Mouse (Mus musculus): ENCODE measurements around the gene Rasl12. TPM values are rescaled to one million over a fixed set of nuclear protein-coding genes. Genes with fewer than 3 reads are reported as not detected.

Gene Rasl12
- polyA plus RNA-seq, 1 experiment, result 1.0 TPM

DNA sequence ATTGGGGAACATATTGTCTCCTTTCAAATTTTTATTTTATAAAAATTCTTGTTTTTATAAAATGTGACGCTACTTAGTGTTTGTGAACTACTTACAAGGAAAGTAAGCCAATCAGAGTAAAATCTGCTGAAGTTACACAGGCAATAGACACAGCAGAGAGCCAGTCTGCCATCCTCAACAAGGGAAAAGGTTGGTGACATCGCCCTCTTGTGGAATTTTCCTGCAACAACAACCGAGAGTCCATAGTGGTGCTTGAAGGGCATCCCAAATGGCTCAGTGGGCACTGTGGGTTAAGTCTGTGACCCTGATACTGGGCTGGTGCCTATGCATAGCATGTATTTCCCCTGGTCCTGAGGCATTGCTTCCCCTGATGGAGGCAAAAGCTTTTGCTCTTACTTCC, 33.9 kb downstream of the Rasl12 start:
- no peak overlapping the region for H3K27ac ChIP-seq (ENCODE audit: insufficient read depth, low read length)
- no peak overlapping the region for H3K4me3 ChIP-seq (ENCODE audit: insufficient read depth, low read length)
- H3K4me1 ChIP-seq (ENCODE audit: control insufficient read depth, insufficient read depth, low read length), result no peaks in the 10 kb centered on the region
- TF ChIP-seq POLR2A (IDR thresholded peaks at IDR 0.05; ENCODE audit: low read depth, low read length) (no peak), CTCF (IDR thresholded peaks at IDR 0.05; ENCODE audit: borderline replicate concordance, insufficient read depth, low read length) (peak; percentile 55; the same call in 1 of the 2 replicates)

DNA sequence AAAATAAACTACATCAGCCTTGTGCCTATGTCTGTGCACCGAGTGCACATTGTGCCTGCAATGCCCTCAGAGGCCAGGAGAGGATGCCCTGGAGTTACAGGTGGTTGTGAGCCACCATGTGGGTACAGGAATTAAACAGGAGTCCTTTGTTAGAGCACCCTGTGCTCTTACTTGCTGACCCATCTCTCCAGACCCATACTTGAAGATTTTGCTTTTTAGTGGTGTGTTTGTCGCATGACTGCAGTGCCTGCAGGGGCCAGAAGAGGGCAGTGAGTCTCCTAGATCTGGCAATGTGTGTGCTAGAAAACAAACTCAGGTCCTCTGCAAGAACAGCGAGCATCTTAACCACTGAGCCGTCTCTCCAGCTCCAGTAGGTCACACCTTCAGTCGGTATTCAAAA, 35.8 kb downstream of the Rasl12 start:
- no peak overlapping the region for H3K27ac ChIP-seq (ENCODE audit: insufficient read depth, low read length)
- no peak overlapping the region for H3K4me3 ChIP-seq (ENCODE audit: insufficient read depth, low read length)
- TF ChIP-seq POLR2A (IDR thresholded peaks at IDR 0.05; ENCODE audit: low read depth, low read length) (no peak), CTCF (IDR thresholded peaks at IDR 0.05; ENCODE audit: borderline replicate concordance, insufficient read depth, low read length) (peak; percentile 53; the same call in 1 of the 2 replicates)
- no peaks in the 10 kb centered on the region for H3K4me1 ChIP-seq (ENCODE audit: control insufficient read depth, insufficient read depth, low read length)

DNA sequence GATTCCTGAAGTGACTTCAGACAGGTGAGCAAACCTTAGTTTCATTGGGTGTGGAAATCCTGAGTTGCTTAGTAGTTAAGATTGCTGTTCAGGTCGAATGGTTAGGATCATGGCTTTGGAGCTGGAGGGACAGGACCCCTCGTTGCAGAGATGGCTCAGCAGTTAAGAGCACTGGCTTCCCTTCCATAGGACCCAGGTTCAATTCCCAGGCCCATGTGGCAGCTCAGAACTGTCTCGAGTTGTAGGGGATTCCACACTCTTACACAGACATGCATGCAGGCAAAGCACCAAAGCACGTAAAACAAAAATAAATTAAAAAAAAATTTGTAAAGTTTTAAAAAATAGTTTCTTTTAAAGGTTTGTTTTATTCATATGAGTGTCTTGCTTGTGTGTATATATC, 36.9 kb downstream of the Rasl12 start:
- TF ChIP-seq CTCF (IDR thresholded peaks at IDR 0.05; ENCODE audit: borderline replicate concordance, insufficient read depth, low read length) (no peak), POLR2A (IDR thresholded peaks at IDR 0.05; ENCODE audit: low read depth, low read length) (no peak)
- Histone ChIP-seq H3K4me1 (ENCODE audit: control insufficient read depth, insufficient read depth, low read length) (no peaks in the 10 kb centered on the region), H3K4me3 (ENCODE audit: insufficient read depth, low read length) (no peak overlapping the region), H3K27ac (ENCODE audit: insufficient read depth, low read length) (no peak overlapping the region)

DNA sequence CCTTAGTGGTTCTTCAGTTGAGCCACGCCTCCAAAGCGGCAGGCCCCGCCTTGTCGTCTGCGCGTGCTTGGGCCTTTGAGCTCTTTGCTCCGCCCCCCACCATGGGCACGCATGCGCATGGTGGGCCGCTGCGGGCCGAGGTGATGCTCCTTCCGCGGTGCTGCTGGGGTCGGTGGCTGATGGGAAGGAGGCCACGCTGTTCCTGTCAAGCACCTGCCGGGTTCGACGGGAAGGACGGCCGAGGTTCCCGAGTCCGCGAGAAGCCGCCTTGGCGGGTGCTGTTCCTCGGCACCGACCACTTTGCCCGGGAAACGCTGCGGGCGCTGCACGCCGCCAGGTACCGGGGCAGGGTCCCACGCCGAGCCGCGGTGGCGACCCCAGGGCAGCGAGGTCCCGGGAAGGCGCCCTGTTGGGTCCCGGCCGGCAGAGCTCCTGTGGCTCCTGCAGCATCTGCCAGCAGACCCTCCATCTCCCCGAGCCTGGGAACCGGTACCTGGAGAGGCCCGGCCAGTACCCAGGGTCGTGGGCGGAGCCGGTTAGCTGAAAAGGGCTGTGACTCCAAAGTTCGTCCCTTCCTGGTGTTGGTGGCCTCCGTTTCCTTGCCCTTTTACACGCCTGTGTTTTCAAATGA, 37.5 kb downstream of the Rasl12 start, which contains the start of gene Mtfmt:
Mtfmt (plus strand) TSS at position 112 of the 631 bp plus-strand sequence.
- Histone ChIP-seq H3K4me3 (ENCODE audit: insufficient read depth, low read length) (peak within 1 kb of the TSS; percentile 82), H3K27ac (ENCODE audit: insufficient read depth, low read length) (no peak within 1 kb of the TSS), H3K4me1 (ENCODE audit: control insufficient read depth, insufficient read depth, low read length) (no peaks in the 10 kb centered on the region)
- TF ChIP-seq POLR2A (IDR thresholded peaks at IDR 0.05; ENCODE audit: low read depth, low read length) (peak; percentile 97), CTCF (IDR thresholded peaks at IDR 0.05; ENCODE audit: borderline replicate concordance, insufficient read depth, low read length) (no peak)

DNA sequence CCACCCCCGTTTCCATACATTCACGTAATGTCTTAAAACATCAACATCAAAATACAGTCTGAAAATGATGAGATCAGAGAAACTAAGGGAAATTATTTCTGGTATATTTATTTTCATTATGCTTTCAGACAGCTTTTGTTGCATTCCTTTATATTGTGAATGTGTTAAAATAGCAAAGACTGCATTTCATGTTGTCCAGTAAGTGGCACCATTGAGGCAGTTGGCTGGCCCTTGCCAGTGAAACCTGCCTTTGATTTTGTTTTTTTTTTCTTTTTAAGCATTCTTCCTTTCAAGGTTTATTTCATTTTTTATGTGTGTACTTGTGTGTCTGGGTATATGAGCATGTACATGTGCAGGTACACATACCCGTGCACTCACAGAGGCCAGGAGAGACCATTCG, 46.4 kb downstream of the Rasl12 start:
- no peak for TF ChIP-seq CTCF (IDR thresholded peaks at IDR 0.05; ENCODE audit: borderline replicate concordance, insufficient read depth, low read length)
- no peak for TF ChIP-seq POLR2A (IDR thresholded peaks at IDR 0.05; ENCODE audit: low read depth, low read length)
- Histone ChIP-seq H3K27ac (ENCODE audit: insufficient read depth, low read length) (no peak overlapping the region), H3K4me3 (ENCODE audit: insufficient read depth, low read length) (no peak overlapping the region), H3K4me1 (ENCODE audit: control insufficient read depth, insufficient read depth, low read length) (no peaks in the 10 kb centered on the region)

DNA sequence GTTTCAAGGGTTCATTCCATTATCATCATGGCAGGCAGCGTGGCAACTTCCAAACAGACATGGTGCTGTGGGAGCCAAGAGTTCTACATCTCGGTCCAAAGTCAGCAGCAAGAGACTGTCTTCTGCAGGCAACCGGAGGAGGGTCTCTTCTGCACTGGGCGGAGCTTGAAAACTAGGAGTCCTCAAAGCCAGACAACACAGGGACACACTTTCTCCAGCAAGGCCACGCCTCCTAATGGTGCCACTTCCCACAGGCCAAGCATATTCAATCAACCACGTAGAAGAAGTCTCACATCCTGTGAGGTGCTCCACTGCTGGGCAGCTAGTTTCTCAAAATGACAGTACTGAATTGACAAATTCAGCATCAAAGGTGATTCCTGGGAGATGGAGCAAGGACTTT, 49.6 kb downstream of the Rasl12 start:
- no peak overlapping the region for H3K4me3 ChIP-seq (ENCODE audit: insufficient read depth, low read length)
- no peaks in the 10 kb centered on the region for H3K4me1 ChIP-seq (ENCODE audit: control insufficient read depth, insufficient read depth, low read length)
- no peak for TF ChIP-seq POLR2A (IDR thresholded peaks at IDR 0.05; ENCODE audit: low read depth, low read length)
- no peak for TF ChIP-seq CTCF (IDR thresholded peaks at IDR 0.05; ENCODE audit: borderline replicate concordance, insufficient read depth, low read length)
- no peak overlapping the region for H3K27ac ChIP-seq (ENCODE audit: insufficient read depth, low read length)

DNA sequence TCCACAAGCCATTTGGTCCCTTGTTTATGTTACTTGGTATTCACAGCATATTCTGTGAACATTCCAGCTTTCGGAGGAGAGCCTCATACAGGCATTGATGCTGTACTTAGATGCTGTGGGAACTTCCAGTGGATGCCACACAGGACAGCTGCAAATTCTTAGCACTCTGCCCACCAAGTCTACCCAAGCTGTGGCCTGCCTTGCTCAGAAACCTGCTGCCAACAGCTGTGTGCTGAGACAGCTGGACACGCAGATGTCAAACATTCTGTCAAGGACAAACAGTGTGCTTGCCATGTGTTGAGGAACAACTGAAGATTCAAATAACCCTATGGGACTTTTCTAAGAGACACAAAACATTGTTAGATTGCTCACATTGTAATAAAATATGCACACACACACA, 60.7 kb downstream of the Rasl12 start:
- TF ChIP-seq POLR2A (IDR thresholded peaks at IDR 0.05; ENCODE audit: low read depth, low read length) (no peak), CTCF (IDR thresholded peaks at IDR 0.05; ENCODE audit: borderline replicate concordance, insufficient read depth, low read length) (no peak)
- H3K27ac ChIP-seq (ENCODE audit: insufficient read depth, low read length), result no peak overlapping the region
- H3K4me3 ChIP-seq (ENCODE audit: insufficient read depth, low read length), result no peak overlapping the region
- H3K4me1 ChIP-seq (ENCODE audit: control insufficient read depth, insufficient read depth, low read length), result 0 out of 2 replicates have a peak, but pooled peaks cover 3% of the 10 kb centered on the region

DNA sequence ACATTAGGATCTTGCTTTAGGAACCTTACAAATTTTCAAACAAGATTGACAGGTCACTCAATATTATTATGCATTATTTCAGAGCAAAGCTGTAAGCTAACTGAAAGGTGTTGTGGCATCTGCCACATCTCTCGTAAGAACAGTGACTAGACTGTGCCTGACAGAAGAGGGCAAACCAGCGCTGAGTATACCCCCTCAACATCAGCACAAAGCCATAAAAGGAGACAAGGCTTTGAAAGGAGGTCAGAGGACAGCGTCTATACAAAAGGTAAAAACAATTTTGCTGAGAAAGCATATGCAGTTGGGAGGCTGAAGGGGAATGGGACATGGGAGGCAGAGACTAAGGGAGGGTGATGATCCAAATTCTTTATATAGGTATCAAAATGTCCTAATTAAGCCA, 61.9 kb downstream of the Rasl12 start:
- H3K27ac ChIP-seq (ENCODE audit: insufficient read depth, low read length), result no peak overlapping the region
- H3K4me3 ChIP-seq (ENCODE audit: insufficient read depth, low read length), result no peak overlapping the region
- TF ChIP-seq POLR2A (IDR thresholded peaks at IDR 0.05; ENCODE audit: low read depth, low read length) (no peak), CTCF (IDR thresholded peaks at IDR 0.05; ENCODE audit: borderline replicate concordance, insufficient read depth, low read length) (no peak)
- H3K4me1 ChIP-seq (ENCODE audit: control insufficient read depth, insufficient read depth, low read length), result 0 out of 2 replicates have a peak, but pooled peaks cover 3% of the 10 kb centered on the region

DNA sequence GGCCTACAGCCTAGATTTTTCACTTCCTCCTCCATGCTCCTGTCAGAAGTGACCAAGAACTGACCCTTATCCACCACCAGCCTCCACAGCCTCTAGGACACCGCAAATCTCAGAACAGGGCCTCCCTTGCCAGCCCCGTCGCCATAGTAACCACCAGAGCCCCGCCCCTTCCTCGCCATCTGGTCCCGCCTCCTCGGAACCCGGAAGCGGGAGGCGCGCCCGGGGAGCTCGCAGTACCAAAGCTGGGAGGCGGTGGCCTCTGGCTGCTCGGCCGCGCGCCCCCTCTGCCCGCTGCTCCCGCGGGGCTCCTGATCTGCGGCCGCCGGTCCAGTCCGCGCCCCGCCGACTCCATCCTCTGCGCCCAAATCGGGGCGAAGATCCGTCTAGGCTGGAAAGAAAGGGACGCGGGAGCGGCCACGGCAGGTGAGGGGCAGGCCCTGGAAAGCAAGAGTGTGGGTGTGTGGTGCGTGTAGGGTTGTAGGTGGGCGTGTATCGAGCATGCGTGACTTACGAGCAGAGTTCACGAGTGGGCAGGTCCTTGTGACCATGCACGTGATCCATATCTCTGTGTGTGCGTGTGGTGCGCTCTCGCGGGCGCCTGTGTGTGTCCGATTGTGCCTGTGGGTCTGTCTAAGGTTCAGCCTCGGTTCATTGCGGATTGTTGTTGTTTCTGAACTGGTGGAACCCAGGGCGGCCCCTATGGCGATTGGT, 62.6 kb downstream of the Rasl12 start, which contains the start of gene Spg21:
Spg21 (plus strand) TSS at position 216 of the 711 bp plus-strand sequence.
- Histone ChIP-seq H3K4me1 (ENCODE audit: control insufficient read depth, insufficient read depth, low read length) (0 out of 2 replicates have a peak, but pooled peaks cover 3% of the 10 kb centered on the region), H3K27ac (ENCODE audit: insufficient read depth, low read length) (peak within 1 kb of the TSS; percentile 35), H3K4me3 (ENCODE audit: insufficient read depth, low read length) (peak within 1 kb of the TSS; percentile 65)
- no peak for TF ChIP-seq CTCF (IDR thresholded peaks at IDR 0.05; ENCODE audit: borderline replicate concordance, insufficient read depth, low read length)
- peak; percentile 64 for TF ChIP-seq POLR2A (IDR thresholded peaks at IDR 0.05; ENCODE audit: low read depth, low read length)

DNA sequence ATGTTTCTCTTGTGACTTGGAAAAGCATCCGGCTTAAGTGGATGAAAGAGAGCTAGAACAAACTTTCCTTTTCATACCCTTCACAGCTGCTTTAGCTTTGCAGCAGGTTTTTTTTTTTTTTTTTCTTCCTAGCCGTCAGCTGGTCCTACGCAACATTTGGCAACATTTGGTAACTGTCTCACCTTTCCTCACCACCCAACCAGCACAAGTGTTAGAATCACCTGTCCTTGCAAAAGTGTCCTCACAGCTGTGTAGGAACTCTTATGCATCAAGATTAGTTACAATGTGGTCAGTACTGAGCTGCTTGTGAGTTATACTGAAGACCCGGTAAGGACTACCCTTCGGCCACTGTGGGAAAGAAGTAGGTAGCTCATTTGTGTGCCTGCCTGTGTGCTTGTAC, 64.2 kb downstream of the Rasl12 start:
- Histone ChIP-seq H3K4me1 (ENCODE audit: control insufficient read depth, insufficient read depth, low read length) (0 out of 2 replicates have a peak, but pooled peaks cover 3% of the 10 kb centered on the region), H3K27ac (ENCODE audit: insufficient read depth, low read length) (no peak overlapping the region), H3K4me3 (ENCODE audit: insufficient read depth, low read length) (no peak overlapping the region)
- TF ChIP-seq POLR2A (IDR thresholded peaks at IDR 0.05; ENCODE audit: low read depth, low read length) (no peak), CTCF (IDR thresholded peaks at IDR 0.05; ENCODE audit: borderline replicate concordance, insufficient read depth, low read length) (no peak)

Data from embryonic fibroblast, embryonic 13.5 days (primary cell).